Mouse (Mus musculus): ENCODE results near the gene Zfp54. TPM values are rescaled to one million over a fixed set of nuclear protein-coding genes. Genes with fewer than 3 reads are reported as not detected.
"Not testable (repeated sequence)": the region's sequence is repeated elsewhere in the genome, so short reads cannot be mapped to it uniquely, and the experiment has no call there.

Zfp54 gene
- 5.3 and 6.0 TPM in 2 replicates for polyA plus RNA-seq (2014; fragmentation: Nextera tagmentation; extraction: Ambion mirVana)

DNA sequence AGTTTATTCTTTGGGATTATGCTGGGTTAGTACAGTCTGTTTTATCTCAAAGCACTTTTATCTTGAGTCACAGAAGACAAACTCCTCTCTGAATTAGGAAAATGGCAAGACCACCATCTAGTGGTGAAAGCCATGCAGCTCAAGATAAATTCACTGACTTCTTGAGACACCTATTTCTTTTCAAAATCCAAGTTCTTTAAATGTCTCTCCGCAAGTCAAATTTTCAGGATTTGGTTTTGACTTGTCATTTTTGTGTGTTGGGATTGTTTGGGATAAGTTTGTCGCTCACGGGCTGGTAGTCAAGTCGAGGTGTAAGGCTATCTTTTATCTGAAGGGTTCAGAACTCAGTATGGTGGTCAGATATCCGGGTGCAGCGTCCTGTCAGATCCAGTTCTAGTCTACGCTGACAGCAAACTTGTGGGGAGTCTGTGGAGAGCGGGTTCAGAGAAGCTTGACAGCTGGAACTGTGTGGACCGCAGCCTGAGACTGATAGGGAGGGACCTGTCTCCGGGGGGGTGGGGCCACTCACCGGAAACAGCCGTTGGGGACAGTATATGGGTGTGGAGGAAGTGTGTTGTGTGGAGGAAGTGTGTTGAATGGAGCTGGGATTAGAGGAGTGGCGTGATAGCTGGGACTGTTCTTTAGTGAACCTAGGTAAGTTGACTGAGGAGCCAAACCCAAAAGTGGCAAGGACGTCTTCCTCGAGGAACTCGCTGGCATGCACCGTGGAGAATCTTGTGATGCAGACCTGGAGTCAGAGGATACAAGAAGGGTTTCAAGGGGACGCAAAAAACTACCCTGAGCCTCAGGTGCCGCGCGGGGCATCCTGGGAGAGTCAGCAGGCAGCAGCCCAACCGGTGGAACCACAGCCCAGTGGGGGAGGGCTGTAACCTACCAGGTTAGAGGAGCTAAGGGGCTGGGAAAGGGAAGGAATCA is at the start of gene Zfp54:
Zfp54 (plus strand) TSS at position 564 of the 936 bp plus-strand sequence.
- DNase-seq (ENCODE audit: low spot score): peak; percentile 78
- ATAC-seq (ENCODE audit: low read depth): peak; percentile 100
- peak within 1 kb of the TSS; percentile 71 for H3K27ac ChIP-seq (replicated peaks; ENCODE audit: low read depth, low read length)
- H3K36me3 ChIP-seq (ENCODE audit: control insufficient read depth, insufficient read depth, low read length): no peaks in the 10 kb centered on the region
- H3K4me1 ChIP-seq (ENCODE audit: control insufficient read depth, insufficient read depth, low read length): no peaks in the 10 kb centered on the region
- H3K4me2 ChIP-seq (ENCODE audit: low read depth, low read length): peak within 1 kb of the TSS; percentile 84
- peak within 1 kb of the TSS; percentile 50 for H3K4me3 ChIP-seq (ENCODE audit: low read depth, low read length)
- WGBS: under 1% methylated on average over 22 of the region's 22 CpGs
- no peaks in the 10 kb centered on the region for H3K9me3 ChIP-seq (ENCODE audit: control insufficient read depth, low read length)
- no peaks in the 10 kb centered on the region for H3K27me3 ChIP-seq (replicated peaks; ENCODE audit: control insufficient read depth, insufficient read depth, low read length)
- peak within 1 kb of the TSS; percentile 59 for H3K9ac ChIP-seq (ENCODE audit: low read depth, low read length)

DNA sequence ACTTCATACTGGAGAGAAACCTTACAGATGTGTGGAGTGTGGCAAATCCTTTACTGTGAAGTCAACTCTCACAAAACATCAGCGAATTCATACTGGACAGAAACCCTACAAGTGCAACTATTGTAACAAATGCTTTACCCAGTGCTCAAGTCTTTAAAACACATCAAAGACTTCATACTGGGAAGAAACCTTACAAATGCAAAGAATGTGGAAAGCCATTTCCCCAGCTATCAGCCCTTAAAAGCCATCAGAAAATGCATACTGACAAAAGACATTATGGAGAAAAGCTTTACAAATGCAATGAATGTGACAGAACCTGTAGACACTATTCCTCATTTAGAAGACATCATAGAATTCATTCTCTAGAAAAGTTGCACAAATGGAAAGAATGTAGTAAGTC is 47.7 kb upstream of the Zfp54 start:
- Histone ChIP-seq H3K36me3 (ENCODE audit: control insufficient read depth, insufficient read depth, low read length) (no peaks in the 10 kb centered on the region), H3K27ac (replicated peaks; ENCODE audit: low read depth, low read length) (no peak overlapping the region), H3K4me3 (ENCODE audit: low read depth, low read length) (no peak overlapping the region), H3K27me3 (replicated peaks; ENCODE audit: control insufficient read depth, insufficient read depth, low read length) (no peaks in the 10 kb centered on the region), H3K4me2 (ENCODE audit: low read depth, low read length) (no peak overlapping the region), H3K9me3 (ENCODE audit: control insufficient read depth, low read length) (no peaks in the 10 kb centered on the region), H3K9ac (ENCODE audit: low read depth, low read length) (no peak overlapping the region), H3K4me1 (ENCODE audit: control insufficient read depth, insufficient read depth, low read length) (no peaks in the 10 kb centered on the region)
- WGBS: 61% methylated on average over 1 of the region's 1 CpGs
- ATAC-seq (ENCODE audit: low read depth) (no peak), DNase-seq (ENCODE audit: low spot score) (no peak)

DNA sequence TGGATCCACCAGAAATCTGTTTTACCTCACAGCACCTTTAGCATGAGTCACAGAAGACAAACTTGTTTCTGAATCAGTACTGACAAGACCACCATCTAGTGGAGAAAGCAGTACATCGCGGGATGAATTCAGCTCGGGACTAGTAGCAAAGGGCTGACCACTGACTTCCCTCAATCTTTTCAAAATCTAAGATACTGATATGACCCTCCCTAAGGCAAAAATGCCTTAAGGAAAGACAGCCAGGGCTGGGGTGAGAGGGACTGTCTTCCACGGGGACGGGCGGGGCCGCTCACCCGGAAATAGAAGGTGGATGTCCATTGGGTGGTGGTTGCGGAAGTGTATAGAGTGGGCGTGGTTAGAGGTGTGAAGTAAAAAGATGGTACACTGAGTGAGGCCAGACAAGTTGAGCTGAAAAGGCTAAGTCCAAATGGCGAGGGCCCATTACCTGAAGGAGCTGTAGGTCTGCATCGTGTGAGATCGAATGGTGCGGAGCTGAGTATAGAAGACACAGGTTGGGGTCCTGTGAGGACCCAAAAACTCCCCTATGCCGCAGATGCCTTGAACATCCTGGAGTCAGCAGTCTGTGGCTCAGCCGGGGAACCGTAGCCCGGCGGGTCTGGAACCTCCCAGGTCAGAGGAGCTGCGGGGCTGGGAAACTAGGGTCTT is 39.5 kb upstream of the Zfp54 start, which contains the start of gene Zfp677:
Zfp677 (plus strand) TSS at position 358 of the 666 bp plus-strand sequence.
- Histone ChIP-seq H3K9me3 (ENCODE audit: control insufficient read depth, low read length) (no peaks in the 10 kb centered on the region), H3K4me3 (ENCODE audit: low read depth, low read length) (peak within 1 kb of the TSS; percentile 58), H3K9ac (ENCODE audit: low read depth, low read length) (peak within 1 kb of the TSS; percentile 64), H3K36me3 (ENCODE audit: control insufficient read depth, insufficient read depth, low read length) (no peaks in the 10 kb centered on the region), H3K27ac (replicated peaks; ENCODE audit: low read depth, low read length) (peak within 1 kb of the TSS; percentile 61), H3K4me1 (ENCODE audit: control insufficient read depth, insufficient read depth, low read length) (0 out of 2 replicates have a peak, but pooled peaks cover 4% of the 10 kb centered on the region), H3K27me3 (replicated peaks; ENCODE audit: control insufficient read depth, insufficient read depth, low read length) (no peaks in the 10 kb centered on the region), H3K4me2 (ENCODE audit: low read depth, low read length) (peak within 1 kb of the TSS; percentile 90)
- ATAC-seq (ENCODE audit: low read depth): peak; percentile 99
- WGBS: 4% methylated on average over 20 of the region's 20 CpGs
- DNase-seq (ENCODE audit: low spot score): peak; percentile 84

DNA sequence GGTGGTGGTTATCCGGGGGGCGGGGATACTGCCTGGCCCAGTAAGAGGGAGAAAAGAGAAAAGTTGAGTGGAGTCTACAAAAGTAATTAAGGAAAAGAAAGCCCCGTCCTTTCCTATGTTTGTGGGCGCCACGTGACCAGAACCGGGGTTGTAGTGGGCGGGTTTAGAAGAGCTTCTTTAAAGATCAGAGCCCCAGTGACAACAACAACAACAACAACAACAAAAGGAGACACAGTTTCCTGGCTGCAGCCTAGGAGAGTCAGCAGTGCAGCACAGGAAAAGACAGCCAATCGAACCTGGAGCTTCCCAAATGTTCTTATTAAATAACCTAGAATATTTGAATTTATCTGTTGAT is 39.0 kb upstream of the Zfp54 start:
- no peak; the same call in none of the 2 replicates for ATAC-seq (ENCODE audit: low read depth)
- peak overlapping the region; percentile 61 for H3K27ac ChIP-seq (replicated peaks; ENCODE audit: low read depth, low read length)
- WGBS: 14% methylated on average over 8 of the region's 8 CpGs

DNA sequence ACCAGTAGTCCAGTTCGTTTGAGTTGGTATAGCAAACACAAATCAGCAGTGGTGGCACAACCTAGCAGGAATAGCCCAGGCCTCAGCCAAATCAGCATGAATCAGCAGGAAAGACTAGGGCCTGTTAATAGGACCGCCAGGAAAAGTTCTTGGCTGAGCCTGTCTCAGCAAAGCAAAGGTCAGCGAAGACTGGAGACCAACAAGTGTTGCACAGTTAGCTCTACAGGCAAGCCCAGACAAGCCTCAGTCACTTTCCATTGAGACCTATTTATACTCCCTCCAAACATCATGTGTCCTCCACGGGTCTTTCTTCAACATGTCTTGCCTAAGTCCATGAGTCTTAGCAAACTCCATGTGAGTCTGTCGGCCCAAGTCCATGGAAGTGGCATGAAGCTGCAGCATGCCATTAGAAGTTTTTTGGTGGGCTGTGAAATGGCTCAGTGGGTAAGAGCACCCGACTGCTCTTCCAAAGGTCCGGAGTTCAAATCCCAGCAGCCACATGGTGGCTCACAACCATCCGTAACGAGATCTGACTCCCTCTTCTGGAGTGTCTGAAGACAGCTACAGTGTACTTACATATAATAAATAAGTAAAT is 15.9 kb downstream of the Zfp54 start:
- H3K4me3 ChIP-seq (ENCODE audit: low read depth, low read length); ATAC-seq (ENCODE audit: low read depth); H3K27me3 ChIP-seq (replicated peaks; ENCODE audit: control insufficient read depth, insufficient read depth, low read length); H3K4me1 ChIP-seq (ENCODE audit: control insufficient read depth, insufficient read depth, low read length); H3K9me3 ChIP-seq (ENCODE audit: control insufficient read depth, low read length); H3K9ac ChIP-seq (ENCODE audit: low read depth, low read length); H3K27ac ChIP-seq (replicated peaks; ENCODE audit: low read depth, low read length); H3K36me3 ChIP-seq (ENCODE audit: control insufficient read depth, insufficient read depth, low read length); DNase-seq (ENCODE audit: low spot score); H3K4me2 ChIP-seq (ENCODE audit: low read depth, low read length): not testable (repeated sequence)
- 75% methylated on average over 8 of the region's 9 CpGs for WGBS

More for the DNA sequence above, 39.0 kb upstream of the Zfp54 start:
- H3K4me3 ChIP-seq (ENCODE audit: low read depth, low read length): peak overlapping the region; percentile 58
- H3K4me1 ChIP-seq (ENCODE audit: control insufficient read depth, insufficient read depth, low read length): 0 out of 2 replicates have a peak, but pooled peaks cover 4% of the 10 kb centered on the region
- peak; percentile 9 for DNase-seq (ENCODE audit: low spot score)
- H3K36me3 ChIP-seq (ENCODE audit: control insufficient read depth, insufficient read depth, low read length): no peaks in the 10 kb centered on the region
- H3K27me3 ChIP-seq (replicated peaks; ENCODE audit: control insufficient read depth, insufficient read depth, low read length): no peaks in the 10 kb centered on the region
- H3K9me3 ChIP-seq (ENCODE audit: control insufficient read depth, low read length): no peaks in the 10 kb centered on the region
- H3K4me2 ChIP-seq (ENCODE audit: low read depth, low read length): peak overlapping the region; percentile 90
- H3K9ac ChIP-seq (ENCODE audit: low read depth, low read length): peak overlapping the region; percentile 64

DNA sequence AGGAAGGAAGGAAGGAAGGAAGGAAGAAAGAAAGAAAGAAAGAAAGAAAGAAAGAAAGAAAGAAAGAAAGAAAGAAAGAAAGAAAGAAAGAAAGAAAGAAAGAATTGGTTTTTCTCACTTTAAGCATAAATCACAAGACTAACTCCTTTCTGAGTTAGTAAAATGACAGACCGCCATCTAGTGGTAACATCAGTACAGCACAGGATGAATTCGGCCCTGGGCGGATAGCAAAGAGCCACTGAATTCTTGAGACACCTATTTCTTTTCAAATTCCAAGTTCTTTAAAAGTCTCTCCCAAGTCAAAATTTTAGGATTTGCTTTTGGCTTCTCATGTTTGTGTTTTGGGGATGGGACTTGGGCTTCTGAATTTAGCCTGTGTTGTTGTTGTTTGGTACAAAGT is 26.6 kb downstream of the Zfp54 start:
- WGBS: 0% methylated on average over 3 of the region's 3 CpGs
- Histone ChIP-seq H3K4me3 (ENCODE audit: low read depth, low read length) (peak overlapping the region; percentile 65), H3K9me3 (ENCODE audit: control insufficient read depth, low read length) (no peaks in the 10 kb centered on the region), H3K27me3 (replicated peaks; ENCODE audit: control insufficient read depth, insufficient read depth, low read length) (no peaks in the 10 kb centered on the region), H3K27ac (replicated peaks; ENCODE audit: low read depth, low read length) (peak overlapping the region; percentile 94), H3K36me3 (ENCODE audit: control insufficient read depth, insufficient read depth, low read length) (peaks cover 9% of the 10 kb centered on the region; the same call in 1 of the 2 replicates), H3K4me1 (ENCODE audit: control insufficient read depth, insufficient read depth, low read length) (0 out of 2 replicates have a peak, but pooled peaks cover 3% of the 10 kb centered on the region), H3K4me2 (ENCODE audit: low read depth, low read length) (peak overlapping the region; percentile 87), H3K9ac (ENCODE audit: low read depth, low read length) (peak overlapping the region; percentile 66)
- ATAC-seq (ENCODE audit: low read depth): peak; percentile 74
- DNase-seq (ENCODE audit: low spot score): peak; percentile 91

DNA sequence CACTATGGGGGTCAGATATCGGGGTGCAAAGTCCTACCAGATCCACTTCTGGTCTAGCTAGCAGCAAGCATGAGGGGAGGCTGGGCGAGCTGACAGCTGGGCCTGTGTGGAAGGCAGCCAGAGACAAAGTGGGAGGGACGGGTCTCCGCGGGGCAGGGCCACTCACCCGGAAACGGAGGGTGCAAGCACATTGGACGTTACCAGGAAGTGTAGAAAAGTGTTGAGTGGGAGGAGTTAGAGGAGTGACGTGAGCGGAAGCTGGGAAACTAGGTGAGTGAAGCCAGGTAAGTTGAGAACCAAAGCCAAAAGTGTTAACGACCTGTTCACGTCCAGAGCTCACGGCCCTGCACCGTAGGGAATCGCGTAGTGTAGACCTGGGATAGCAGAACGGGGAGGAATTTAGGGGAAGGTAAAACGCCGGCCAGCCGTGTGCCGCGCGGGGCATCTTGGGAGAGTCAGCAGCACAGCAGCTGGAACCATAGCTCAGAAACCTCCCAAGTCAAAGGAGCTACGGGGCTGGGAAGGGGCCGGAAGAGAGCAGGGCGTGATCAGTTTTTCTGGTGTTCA is 27.2 kb downstream of the Zfp54 start, which contains the start of gene Zfp51:
Zfp51 (plus strand) TSS at position 237 of the 567 bp plus-strand sequence.
- peak; percentile 97 for DNase-seq (ENCODE audit: low spot score)
- under 1% methylated on average over 26 of the region's 26 CpGs for WGBS
- Histone ChIP-seq H3K4me3 (ENCODE audit: low read depth, low read length) (peak within 1 kb of the TSS; percentile 65), H3K36me3 (ENCODE audit: control insufficient read depth, insufficient read depth, low read length) (peaks cover 9% of the 10 kb centered on the region; the same call in 1 of the 2 replicates), H3K9ac (ENCODE audit: low read depth, low read length) (peak within 1 kb of the TSS; percentile 66), H3K4me2 (ENCODE audit: low read depth, low read length) (peak within 1 kb of the TSS; percentile 87), H3K27ac (replicated peaks; ENCODE audit: low read depth, low read length) (peak within 1 kb of the TSS; percentile 94), H3K4me1 (ENCODE audit: control insufficient read depth, insufficient read depth, low read length) (0 out of 2 replicates have a peak, but pooled peaks cover 3% of the 10 kb centered on the region), H3K9me3 (ENCODE audit: control insufficient read depth, low read length) (no peaks in the 10 kb centered on the region), H3K27me3 (replicated peaks; ENCODE audit: control insufficient read depth, insufficient read depth, low read length) (no peaks in the 10 kb centered on the region)
- peak; percentile 100 for ATAC-seq (ENCODE audit: low read depth)

DNA sequence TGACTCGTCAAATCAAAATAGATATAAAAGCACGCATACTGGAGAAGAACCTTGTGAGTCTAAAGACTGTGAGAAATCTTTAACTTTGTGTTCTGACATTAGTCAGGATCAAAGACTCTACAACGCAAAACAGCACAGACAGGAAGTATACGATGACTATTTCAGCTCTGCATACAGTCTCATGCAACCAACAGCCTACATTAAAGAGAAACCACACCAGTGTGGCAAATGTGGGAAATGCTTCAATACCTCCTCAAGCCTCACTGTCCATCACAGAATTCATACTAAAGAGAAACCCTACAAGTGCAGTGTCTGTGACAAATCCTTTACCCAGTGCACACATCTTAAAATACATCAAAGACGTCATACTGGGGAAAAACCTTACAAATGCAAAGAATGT is 40.5 kb downstream of the Zfp54 start:
- DNase-seq (ENCODE audit: low spot score) (no peak), ATAC-seq (ENCODE audit: low read depth) (no peak)
- Histone ChIP-seq H3K4me3 (ENCODE audit: low read depth, low read length) (no peak overlapping the region), H3K27ac (replicated peaks; ENCODE audit: low read depth, low read length) (no peak overlapping the region), H3K9ac (ENCODE audit: low read depth, low read length) (no peak overlapping the region), H3K27me3 (replicated peaks; ENCODE audit: control insufficient read depth, insufficient read depth, low read length) (no peaks in the 10 kb centered on the region), H3K9me3 (ENCODE audit: control insufficient read depth, low read length) (no peaks in the 10 kb centered on the region), H3K4me2 (ENCODE audit: low read depth, low read length) (no peak overlapping the region), H3K36me3 (ENCODE audit: control insufficient read depth, insufficient read depth, low read length) (peaks cover 53% of the 10 kb centered on the region), H3K4me1 (ENCODE audit: control insufficient read depth, insufficient read depth, low read length) (no peaks in the 10 kb centered on the region)
- 86% methylated on average over 5 of the region's 5 CpGs for WGBS

Measured in embryonic facial prominence, embryonic 14.5 days (tissue).